Mouse (Mus musculus) hindbrain, embryonic 13.5 days (tissue): ENCODE data around the gene Ms4a15. TPM values are rescaled to one million over a fixed set of nuclear protein-coding genes. Genes with fewer than 3 reads are reported as not detected.
A peak's percentile ranks its signal among the peaks of the same experiment; 100 is the strongest.

Experiments
- ATAC-seq: fragments of 200-750 bp; cut with Nextera tagmentation; 2 replicates; pipeline ENCODE4 v1.8.0; 2017; ENCODE audit warnings: moderate TSS enrichment; ENCODE audit not compliant: low FRiP score
- H3K27ac ChIP-seq: fragments of 300-500 bp; sonication (generic); 2 replicates; pipeline ENCODE4 v1.5.1; 2015; ENCODE audit warnings: inconsistent platforms, mild to moderate bottlenecking, moderate library complexity
- H3K27me3 ChIP-seq: fragments of 300-500 bp; sonication (generic); 2 replicates; pipeline ENCODE4 v1.6.1; 2015; ENCODE audit warnings: mild to moderate bottlenecking, inconsistent platforms
- H3K36me3 ChIP-seq: fragments of 300-500 bp; sonication (generic); 2 replicates; pipeline ENCODE4 v1.6.1; 2015; ENCODE audit warnings: mild to moderate bottlenecking, inconsistent platforms
- H3K4me1 ChIP-seq: fragments of 300-500 bp; sonication (generic); replicated peaks from 2 replicates; pipeline ENCODE4 v1.6.1; 2015; ENCODE audit warnings: inconsistent platforms
- H3K4me2 ChIP-seq: fragments of 300-500 bp; sonication (generic); 2 replicates; pipeline ENCODE4 v1.6.1; 2015; ENCODE audit warnings: inconsistent platforms, mild to moderate bottlenecking, moderate library complexity
- H3K4me3 ChIP-seq: fragments of 300-500 bp; sonication (generic); 2 replicates; pipeline ENCODE4 v1.5.1; 2015; ENCODE audit warnings: mild to moderate bottlenecking, inconsistent platforms
- H3K9ac ChIP-seq: fragments of 300-500 bp; sonication (generic); 2 replicates; pipeline ENCODE4 v1.6.1; 2015; ENCODE audit warnings: mild to moderate bottlenecking, inconsistent platforms
- H3K9me3 ChIP-seq: fragments of 300-500 bp; sonication (generic); 2 replicates; pipeline ENCODE4 v1.6.1; 2016; ENCODE audit warnings: inconsistent platforms
- WGBS: fragments of 180-500 bp; shearing (Covaris S2); methylation state at CpG from one replicate; pipeline ENCODE4 v1.1.7; 2015; 5-methylcytosine and 5-hydroxymethylcytosine counted together
- polyA plus RNA-seq: library from polyadenylated mRNA; unstranded; fragments of >200 nt; fragmentation: Nextera tagmentation; extraction: Ambion mirVana; gene quantifications from 2 replicates; pipeline ENCODE4 v1.2.1, GENCODE M21; 2015

Gene Ms4a15
- polyA plus RNA-seq, 1 experiment from 2014 or later: not detected

DNA sequence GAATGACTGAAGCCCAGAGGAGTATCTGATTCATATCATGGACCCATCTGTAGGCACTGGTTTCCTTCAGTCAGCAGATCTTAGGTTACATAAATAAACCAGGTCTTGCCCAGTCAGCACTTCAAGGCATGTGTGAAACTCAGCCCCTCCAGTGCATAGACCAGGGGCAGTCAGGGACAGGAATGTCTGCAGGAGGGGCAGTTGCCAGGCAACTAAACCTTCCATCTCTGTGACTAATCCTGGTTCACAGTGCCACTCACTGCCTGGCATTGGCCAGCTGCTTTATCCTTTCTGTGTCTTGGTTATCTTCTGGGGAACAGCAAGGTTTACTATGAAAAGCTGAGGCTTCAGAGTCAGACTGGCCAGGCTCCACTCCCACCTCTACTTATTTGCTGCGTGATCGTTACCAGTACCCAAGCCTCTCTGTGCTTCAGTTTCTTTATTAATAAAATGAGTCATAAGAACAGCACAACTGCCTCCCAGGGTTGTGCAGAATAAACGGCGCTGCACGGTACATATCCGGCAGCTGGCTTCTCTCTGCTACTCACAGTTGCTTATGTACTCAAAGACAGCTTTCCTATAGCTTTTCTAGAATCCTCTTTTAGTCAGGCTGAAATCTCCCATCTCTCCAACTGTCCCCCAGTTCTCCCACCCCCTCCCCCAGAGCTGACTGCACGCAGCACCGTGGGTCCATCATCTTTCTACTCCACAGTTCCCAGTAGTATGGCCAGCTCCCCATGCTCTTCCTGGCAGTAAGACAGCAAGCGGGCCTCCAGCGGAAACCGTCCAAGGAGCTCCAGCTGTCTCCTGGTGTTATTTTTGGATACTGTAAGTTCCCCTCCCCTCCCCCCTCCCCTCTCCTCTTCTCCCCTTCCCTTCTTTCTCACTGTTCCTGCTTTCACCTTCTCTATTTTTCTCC, 40.8 kb downstream of the Ms4a15 start:
- Histone ChIP-seq H3K4me2 (no peak overlapping the region), H3K27me3 (no peaks in the 10 kb centered on the region), H3K27ac (no peak overlapping the region; the same call in 1 of the 2 replicates), H3K9ac (peak overlapping the region; percentile 29; the same call in 1 of the 2 replicates), H3K4me3 (no peak overlapping the region), H3K9me3 (no peaks in the 10 kb centered on the region), H3K36me3 (no peaks in the 10 kb centered on the region), H3K4me1 (peaks cover 28% of the 10 kb centered on the region)
- 65% methylated on average over 11 of the region's 11 CpGs for WGBS
- no peak for ATAC-seq

DNA sequence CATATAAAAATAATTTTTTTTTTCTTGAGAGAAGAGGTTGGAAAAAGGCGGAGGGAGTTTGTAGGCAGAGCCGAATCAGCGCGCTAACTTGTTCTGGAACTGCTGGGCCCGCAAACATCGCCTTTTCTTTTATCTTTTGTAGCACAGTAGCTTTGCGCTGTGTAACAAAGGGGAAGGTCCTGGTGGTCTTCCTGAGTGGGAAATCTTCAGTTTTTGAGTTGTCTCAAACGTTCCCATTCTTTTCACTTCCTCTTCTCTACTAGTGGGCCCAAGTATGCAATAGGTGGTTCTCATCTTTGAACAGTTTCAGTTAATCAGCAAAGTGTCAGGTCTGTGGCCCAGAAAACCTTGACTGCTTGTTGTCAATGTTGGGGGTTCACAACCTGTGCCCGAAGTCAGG, 43.5 kb downstream of the Ms4a15 start:
- peaks cover 16% of the 10 kb centered on the region for H3K36me3 ChIP-seq
- peak overlapping the region; percentile 72 for H3K4me3 ChIP-seq
- no peaks in the 10 kb centered on the region for H3K9me3 ChIP-seq
- 38% methylated on average over 9 of the region's 9 CpGs for WGBS
- H3K27me3 ChIP-seq: no peaks in the 10 kb centered on the region
- peak overlapping the region; percentile 50; the same call in 1 of the 2 replicates for H3K27ac ChIP-seq
- H3K9ac ChIP-seq: peak overlapping the region; percentile 53
- peak; percentile 13 for ATAC-seq
- H3K4me2 ChIP-seq: peak overlapping the region; percentile 61
- peaks cover 41% of the 10 kb centered on the region for H3K4me1 ChIP-seq

DNA sequence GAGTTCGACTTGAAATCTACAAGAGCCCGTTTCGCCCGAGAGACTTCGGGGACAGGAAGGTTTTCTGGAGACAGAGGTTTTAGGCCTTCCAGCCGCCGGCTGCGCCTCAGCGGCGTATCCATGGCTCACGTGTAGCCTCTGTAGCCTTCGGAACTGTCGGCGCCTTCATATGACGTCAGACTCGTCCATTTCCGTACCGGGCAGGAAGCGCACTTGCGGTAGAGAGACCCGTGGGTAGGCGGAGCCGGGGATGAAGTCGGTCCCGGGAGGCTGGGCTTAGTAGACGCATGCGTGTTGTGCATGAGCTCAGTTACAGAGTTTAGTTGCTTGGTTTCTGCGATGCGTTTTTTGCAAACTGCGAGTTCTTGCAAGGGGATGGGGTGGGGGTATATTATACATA, 43.9 kb downstream of the Ms4a15 start, which contains the start of gene Ccdc86:
Gene Ccdc86, minus strand, starts transcription at position 155 of the 400 bp plus-strand sequence.
- peak; percentile 97 for ATAC-seq
- Histone ChIP-seq H3K9me3 (no peaks in the 10 kb centered on the region), H3K27ac (peak within 1 kb of the TSS; percentile 50; the same call in 1 of the 2 replicates), H3K36me3 (peaks cover 20% of the 10 kb centered on the region), H3K4me3 (peak within 1 kb of the TSS; percentile 72), H3K27me3 (no peaks in the 10 kb centered on the region), H3K9ac (peak within 1 kb of the TSS; percentile 91), H3K4me1 (peaks cover 41% of the 10 kb centered on the region), H3K4me2 (peak within 1 kb of the TSS; percentile 100)
- WGBS: under 1% methylated on average over 30 of the region's 30 CpGs

DNA sequence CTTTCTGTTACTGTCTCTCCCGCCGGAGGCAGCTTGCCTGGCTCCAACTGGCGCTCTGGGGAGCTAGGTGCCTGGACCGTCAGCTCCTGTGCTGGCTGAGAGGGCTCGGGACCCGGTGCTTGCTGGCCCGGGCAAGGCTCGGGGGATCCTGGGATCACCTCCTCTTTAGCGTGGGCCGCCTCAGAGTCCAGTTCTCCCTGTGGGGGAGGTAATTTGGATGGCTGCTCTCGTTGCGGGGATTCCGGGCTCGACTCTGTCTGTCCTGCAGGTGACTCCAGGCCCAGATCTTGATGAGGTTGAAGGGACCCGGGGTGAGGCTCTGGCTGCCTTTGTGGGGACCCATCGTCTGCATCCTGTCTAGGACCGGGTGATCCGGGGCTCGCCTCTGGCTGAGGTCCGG, 44.6 kb downstream of the Ms4a15 start:
- Histone ChIP-seq H3K9ac (peak overlapping the region; percentile 91), H3K36me3 (peaks cover 27% of the 10 kb centered on the region), H3K4me3 (peak overlapping the region; percentile 72), H3K27ac (no peak overlapping the region), H3K4me1 (peaks cover 41% of the 10 kb centered on the region), H3K27me3 (no peaks in the 10 kb centered on the region), H3K4me2 (peak overlapping the region; percentile 100), H3K9me3 (no peaks in the 10 kb centered on the region)
- ATAC-seq: no peak
- whole genome bisulfite sequencing: 1% methylated on average over 20 of the region's 20 CpGs

DNA sequence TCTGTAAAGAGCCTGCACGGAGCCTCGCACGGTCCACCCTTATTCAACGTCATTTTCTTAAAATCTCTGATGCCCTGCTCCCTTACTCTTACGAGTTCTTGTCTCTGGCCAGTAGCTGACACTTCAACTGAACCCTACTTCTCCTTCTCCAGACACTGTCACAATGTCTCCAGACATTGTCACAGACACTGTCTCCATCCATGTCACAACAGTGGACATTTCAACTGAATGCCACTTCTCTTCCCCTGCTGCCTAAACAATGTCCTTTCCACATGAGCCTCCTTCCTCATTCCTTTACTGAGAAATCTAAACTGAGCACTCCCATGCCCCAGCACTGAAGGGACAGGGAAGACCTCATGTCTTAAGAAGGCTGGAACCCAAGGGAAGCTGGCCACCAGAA, 45.8 kb downstream of the Ms4a15 start:
- 86% methylated on average over 5 of the region's 5 CpGs for WGBS
- H3K4me1 ChIP-seq: peaks cover 37% of the 10 kb centered on the region

DNA sequence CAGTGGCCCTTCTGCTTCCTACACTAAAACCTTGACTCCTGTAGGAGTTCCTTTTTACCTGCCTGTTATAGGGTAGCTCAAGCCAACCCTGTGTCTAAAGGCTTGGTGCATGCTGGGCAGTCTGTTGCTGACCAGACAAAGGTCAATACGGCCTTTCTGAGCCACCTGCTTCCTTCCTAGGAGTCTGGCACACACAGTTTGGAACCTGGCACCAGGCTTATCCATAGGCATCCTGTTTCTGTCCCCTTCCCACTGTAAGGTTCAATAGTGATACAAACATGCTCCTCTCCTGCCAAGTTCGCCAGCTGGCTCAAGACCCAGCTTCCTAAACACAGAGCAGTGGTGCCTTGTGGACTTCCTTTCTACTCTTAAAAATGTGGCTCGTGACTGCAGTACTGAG, 46.5 kb downstream of the Ms4a15 start:
- 91% methylated on average over 3 of the region's 3 CpGs for WGBS
- Histone ChIP-seq H3K4me2 (peak overlapping the region; percentile 100; the same call in 1 of the 2 replicates), H3K4me3 (peak overlapping the region; percentile 72; the same call in 1 of the 2 replicates), H3K4me1 (peaks cover 33% of the 10 kb centered on the region), H3K27me3 (0 out of 2 replicates have a peak, but pooled peaks cover 6% of the 10 kb centered on the region), H3K36me3 (peaks cover 44% of the 10 kb centered on the region), H3K27ac (no peak overlapping the region), H3K9me3 (no peaks in the 10 kb centered on the region), H3K9ac (peak overlapping the region; percentile 91)
- ATAC-seq: no peak

More for the DNA sequence above, 45.8 kb downstream of the Ms4a15 start:
- no peak overlapping the region for H3K27ac ChIP-seq
- ATAC-seq: no peak
- 0 out of 2 replicates have a peak, but pooled peaks cover under 1% of the 10 kb centered on the region for H3K27me3 ChIP-seq
- H3K36me3 ChIP-seq: peaks cover 39% of the 10 kb centered on the region
- peak overlapping the region; percentile 100 for H3K4me2 ChIP-seq
- peak overlapping the region; percentile 91 for H3K9ac ChIP-seq
- no peaks in the 10 kb centered on the region for H3K9me3 ChIP-seq
- peak overlapping the region; percentile 72 for H3K4me3 ChIP-seq

DNA sequence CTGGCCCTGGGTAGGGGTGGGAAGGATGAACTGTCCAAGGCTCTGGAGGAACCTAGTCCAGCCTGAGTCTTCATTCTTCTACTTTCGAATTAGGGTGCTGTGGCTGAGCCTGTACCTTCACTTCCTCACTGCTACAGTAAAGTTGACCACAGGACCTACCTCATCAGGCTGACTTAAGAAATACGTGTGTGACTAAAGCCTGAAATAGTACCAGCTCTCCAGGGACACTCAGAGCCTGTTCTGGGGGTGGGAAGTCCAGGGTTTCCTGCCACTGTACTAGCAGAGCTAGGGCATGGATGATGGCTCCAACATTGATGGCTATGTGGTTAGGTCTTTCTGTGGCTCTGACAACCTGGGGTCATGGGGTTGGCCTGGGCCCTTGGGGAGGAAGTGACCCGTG, 49.1 kb downstream of the Ms4a15 start:
- Histone ChIP-seq H3K36me3 (peaks cover 44% of the 10 kb centered on the region), H3K4me2 (no peak overlapping the region), H3K27ac (no peak overlapping the region), H3K9me3 (no peaks in the 10 kb centered on the region), H3K4me1 (peaks cover 45% of the 10 kb centered on the region), H3K9ac (no peak overlapping the region), H3K4me3 (no peak overlapping the region), H3K27me3 (0 out of 2 replicates have a peak, but pooled peaks cover 6% of the 10 kb centered on the region)
- ATAC-seq: no peak
- WGBS: 90% methylated on average over 3 of the region's 3 CpGs

DNA sequence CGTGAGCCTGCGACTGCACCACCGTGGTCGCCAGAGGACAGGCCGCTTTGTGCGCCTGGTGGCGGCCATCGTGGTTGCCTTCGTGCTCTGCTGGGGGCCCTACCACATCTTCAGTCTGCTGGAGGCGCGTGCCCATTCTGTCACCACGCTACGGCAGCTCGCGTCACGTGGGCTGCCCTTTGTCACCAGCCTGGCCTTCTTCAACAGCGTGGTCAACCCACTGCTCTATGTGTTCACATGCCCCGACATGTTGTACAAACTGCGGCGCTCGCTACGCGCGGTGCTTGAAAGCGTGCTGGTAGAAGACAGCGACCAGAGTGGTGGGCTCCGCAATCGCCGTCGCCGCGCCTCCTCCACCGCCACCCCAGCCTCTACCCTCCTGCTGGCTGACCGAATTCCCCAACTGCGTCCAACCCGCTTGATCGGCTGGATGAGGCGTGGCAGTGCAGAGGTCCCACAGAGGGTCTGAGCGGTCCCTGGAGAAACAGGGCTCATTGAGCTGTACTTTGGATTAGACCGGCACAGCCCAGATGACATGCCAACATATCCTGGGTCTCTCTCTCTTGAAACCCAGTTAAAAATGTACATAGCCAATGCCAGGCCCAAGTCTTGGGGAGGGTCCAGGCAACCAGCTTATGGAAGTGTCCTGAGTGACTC, 52.1 kb downstream of the Ms4a15 start:
- ATAC-seq: peak; percentile 85
- Histone ChIP-seq H3K4me3 (peak overlapping the region; percentile 39), H3K27me3 (0 out of 2 replicates have a peak, but pooled peaks cover 6% of the 10 kb centered on the region), H3K9ac (peak overlapping the region; percentile 75), H3K4me2 (peak overlapping the region; percentile 74), H3K36me3 (peaks cover 37% of the 10 kb centered on the region), H3K4me1 (peaks cover 18% of the 10 kb centered on the region), H3K27ac (peak overlapping the region; percentile 81), H3K9me3 (no peaks in the 10 kb centered on the region)
- WGBS: 2% methylated on average over 40 of the region's 40 CpGs

DNA sequence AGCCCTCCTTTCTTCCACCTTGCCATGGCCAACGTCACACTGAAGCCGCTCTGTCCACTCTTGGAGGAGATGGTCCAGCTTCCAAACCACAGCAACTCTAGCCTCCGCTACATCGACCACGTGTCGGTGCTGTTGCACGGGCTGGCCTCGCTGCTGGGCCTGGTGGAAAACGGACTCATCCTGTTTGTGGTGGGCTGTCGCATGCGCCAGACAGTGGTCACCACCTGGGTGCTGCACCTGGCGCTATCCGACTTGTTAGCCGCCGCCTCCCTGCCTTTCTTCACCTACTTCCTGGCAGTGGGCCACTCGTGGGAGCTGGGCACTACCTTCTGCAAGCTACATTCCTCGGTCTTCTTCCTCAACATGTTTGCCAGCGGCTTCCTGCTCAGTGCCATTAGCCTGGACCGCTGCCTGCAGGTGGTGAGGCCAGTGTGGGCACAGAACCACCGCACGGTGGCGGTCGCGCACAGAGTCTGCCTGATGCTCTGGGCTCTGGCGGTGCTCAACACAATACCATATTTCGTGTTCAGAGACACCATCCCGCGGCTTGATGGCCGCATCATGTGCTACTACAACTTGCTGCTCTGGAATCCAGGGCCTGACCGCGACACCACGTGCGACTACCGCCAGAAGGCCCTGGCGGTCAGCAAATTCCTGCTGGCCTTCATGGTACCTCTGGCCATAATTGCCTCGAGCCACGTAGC, 52.8 kb downstream of the Ms4a15 start:
- 0 out of 2 replicates have a peak, but pooled peaks cover 6% of the 10 kb centered on the region for H3K27me3 ChIP-seq
- WGBS: 16% methylated on average over 37 of the region's 37 CpGs
- H3K9me3 ChIP-seq: no peaks in the 10 kb centered on the region
- H3K4me2 ChIP-seq: peak overlapping the region; percentile 74
- H3K27ac ChIP-seq: peak overlapping the region; percentile 81
- peak overlapping the region; percentile 75 for H3K9ac ChIP-seq
- peaks cover 35% of the 10 kb centered on the region for H3K36me3 ChIP-seq
- peak; percentile 91 for ATAC-seq
- H3K4me3 ChIP-seq: peak overlapping the region; percentile 39
- peaks cover 18% of the 10 kb centered on the region for H3K4me1 ChIP-seq

DNA sequence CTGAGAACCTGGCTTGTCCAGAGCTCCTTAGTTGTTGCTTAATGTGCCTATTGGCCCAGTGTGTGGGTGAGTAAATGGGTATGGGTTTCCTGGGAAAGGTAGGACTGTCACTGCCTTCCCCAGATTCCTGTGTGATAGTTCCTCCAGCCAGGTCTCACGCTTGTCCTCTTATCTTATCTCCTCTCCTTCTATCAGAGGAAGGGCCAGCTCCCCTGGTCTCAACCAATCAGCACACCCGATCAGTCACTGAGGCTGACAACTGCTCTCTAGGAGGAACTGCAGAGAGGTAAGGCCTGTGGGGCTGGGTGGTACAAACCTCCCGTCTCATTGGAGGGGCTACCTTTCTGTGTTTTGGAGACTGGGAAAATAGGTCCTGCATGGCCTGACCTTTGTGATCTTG, 54.3 kb downstream of the Ms4a15 start:
- no peaks in the 10 kb centered on the region for H3K9me3 ChIP-seq
- no peak for ATAC-seq
- no peak overlapping the region for H3K4me2 ChIP-seq
- no peak overlapping the region for H3K27ac ChIP-seq
- H3K4me3 ChIP-seq: no peak overlapping the region
- H3K36me3 ChIP-seq: peaks cover 21% of the 10 kb centered on the region
- 67% methylated on average over 3 of the region's 3 CpGs for WGBS
- 0 out of 2 replicates have a peak, but pooled peaks cover 6% of the 10 kb centered on the region for H3K27me3 ChIP-seq
- no peak overlapping the region for H3K9ac ChIP-seq
- H3K4me1 ChIP-seq: peaks cover 18% of the 10 kb centered on the region

DNA sequence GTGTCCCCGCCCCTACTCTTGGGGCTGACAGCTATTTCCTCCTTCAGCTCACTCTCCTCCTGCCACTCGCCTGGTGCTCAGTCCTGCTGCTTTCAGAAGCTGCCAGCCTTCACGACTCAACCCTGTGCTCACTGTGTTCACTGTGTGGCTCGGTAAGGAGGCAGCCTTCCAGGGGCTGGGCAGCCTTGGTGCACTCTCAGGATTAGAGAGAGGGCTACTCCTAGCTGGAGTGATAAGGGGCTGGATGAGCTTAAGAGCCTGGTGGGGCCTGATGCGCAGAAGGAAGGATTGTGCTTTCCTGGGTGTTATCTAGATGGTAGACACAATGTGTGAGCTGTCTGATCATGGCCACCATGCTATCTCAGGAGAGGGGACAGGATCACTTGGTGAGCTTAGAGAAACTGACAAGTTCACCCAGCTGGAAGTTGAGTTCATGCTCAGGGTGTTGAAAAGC, 55.9 kb downstream of the Ms4a15 start, which contains the start of gene Ptgdr2:
Gene Ptgdr2, plus strand, starts transcription at position 51 of the 454 bp plus-strand sequence.
- H3K4me3 ChIP-seq: no peak within 1 kb of the TSS
- ATAC-seq: no peak
- H3K9me3 ChIP-seq: no peaks in the 10 kb centered on the region
- no peak within 1 kb of the TSS for H3K9ac ChIP-seq
- H3K4me1 ChIP-seq: peaks cover 18% of the 10 kb centered on the region
- 0 out of 2 replicates have a peak, but pooled peaks cover 4% of the 10 kb centered on the region for H3K27me3 ChIP-seq
- H3K27ac ChIP-seq: no peak within 1 kb of the TSS
- WGBS: 72% methylated on average over 5 of the region's 5 CpGs
- H3K4me2 ChIP-seq: no peak within 1 kb of the TSS
- H3K36me3 ChIP-seq: peaks cover 4% of the 10 kb centered on the region
